Mouse (Mus musculus) hindbrain, embryonic 12.5 days (tissue): ENCODE measurements around the gene S1pr2. TPM values are rescaled to one million over a fixed set of nuclear protein-coding genes. Genes with fewer than 3 reads are reported as not detected.

Source experiments
- ATAC-seq: fragments of 200-750 bp; cut with Nextera tagmentation; 2 replicates; pipeline ENCODE4 v1.8.0; 2017; ENCODE audit warnings: moderate TSS enrichment; ENCODE audit not compliant: low FRiP score
- H3K27ac ChIP-seq: fragments of 300-500 bp; sonication (generic); 2 replicates; pipeline ENCODE4 v1.5.1; 2016; ENCODE audit warnings: mild to moderate bottlenecking
- H3K27me3 ChIP-seq: fragments of 300-500 bp; sonication (generic); 2 replicates; pipeline ENCODE4 v1.6.1; 2016; ENCODE audit warnings: mild to moderate bottlenecking
- H3K36me3 ChIP-seq: fragments of 300-500 bp; sonication (generic); 2 replicates; pipeline ENCODE4 v1.6.1; 2016; ENCODE audit warnings: mild to moderate bottlenecking
- H3K4me1 ChIP-seq: fragments of 300-500 bp; sonication (generic); 2 replicates; pipeline ENCODE4 v1.6.1; 2016
- H3K4me2 ChIP-seq: fragments of 300-500 bp; sonication (generic); replicated peaks from 2 replicates; pipeline ENCODE4 v1.6.1; 2016; ENCODE audit warnings: mild to moderate bottlenecking
- H3K4me3 ChIP-seq: fragments of 300-500 bp; sonication (generic); 2 replicates; pipeline ENCODE4 v1.5.1; 2016; ENCODE audit warnings: mild to moderate bottlenecking
- H3K9ac ChIP-seq: fragments of 300-500 bp; sonication (generic); 2 replicates; pipeline ENCODE4 v1.6.1; 2016; ENCODE audit warnings: mild to moderate bottlenecking, moderate library complexity
- H3K9me3 ChIP-seq: fragments of 300-500 bp; sonication (generic); replicated peaks from 2 replicates; pipeline ENCODE4 v1.6.1; 2016; ENCODE audit warnings: mild to moderate bottlenecking
- WGBS: fragments of 180-500 bp; shearing (Covaris S2); methylation state at CpG from one replicate; pipeline ENCODE4 v1.1.7; 2016; 5-methylcytosine and 5-hydroxymethylcytosine counted together
- polyA plus RNA-seq: library from polyadenylated mRNA; unstranded; fragments of >200 nt; fragmentation: Nextera tagmentation; extraction: Ambion mirVana; gene quantifications from 2 replicates; pipeline ENCODE4 v1.2.1, GENCODE M21; 2016

S1pr2 gene
- polyA plus RNA-seq, 1 experiment from 2014 or later, result 22.1 TPM

DNA sequence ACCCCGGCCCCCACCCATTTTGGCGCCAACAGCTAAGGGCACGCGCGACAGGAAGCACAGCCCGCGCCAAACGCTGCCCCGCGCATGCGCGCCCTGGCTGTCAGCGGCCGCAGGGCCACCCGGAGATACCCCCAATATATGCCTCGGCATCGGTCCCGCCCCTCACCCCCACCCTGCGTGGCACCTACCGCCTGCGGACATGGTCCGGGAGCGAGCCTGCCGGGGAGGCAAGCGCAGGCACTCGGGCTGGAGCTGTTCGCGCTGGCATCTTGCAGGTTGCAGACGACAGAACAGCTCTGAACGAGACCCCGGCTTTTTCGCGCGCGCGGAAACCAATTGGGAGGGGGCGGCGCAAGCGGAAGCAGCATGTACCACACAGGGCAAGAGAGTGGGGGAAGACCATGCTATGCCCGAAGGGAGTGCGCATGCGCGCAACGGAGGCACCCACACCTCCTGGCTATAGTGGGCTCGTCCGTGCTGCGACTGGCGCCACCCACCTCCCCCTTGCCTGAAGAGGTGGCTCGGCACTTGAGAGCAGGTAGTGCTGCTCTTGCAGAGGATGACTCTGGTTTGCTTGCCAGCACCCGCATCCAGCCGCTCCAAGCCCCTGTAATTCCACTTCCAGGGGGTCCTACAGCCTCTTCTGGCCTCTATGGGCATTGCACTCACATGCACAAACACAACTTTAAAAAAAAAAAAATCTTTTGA lies 23.9 kb downstream of the S1pr2 start:
- Histone ChIP-seq H3K27ac (peak overlapping the region; percentile 92), H3K9me3 (no peaks in the 10 kb centered on the region), H3K4me2 (peak overlapping the region; percentile 92), H3K27me3 (no peaks in the 10 kb centered on the region), H3K4me3 (peak overlapping the region; percentile 92), H3K36me3 (no peaks in the 10 kb centered on the region), H3K4me1 (peaks cover 17% of the 10 kb centered on the region), H3K9ac (peak overlapping the region; percentile 87)
- WGBS, result under 1% methylated on average over 51 of the region's 51 CpGs
- peak; percentile 95 for ATAC-seq

DNA sequence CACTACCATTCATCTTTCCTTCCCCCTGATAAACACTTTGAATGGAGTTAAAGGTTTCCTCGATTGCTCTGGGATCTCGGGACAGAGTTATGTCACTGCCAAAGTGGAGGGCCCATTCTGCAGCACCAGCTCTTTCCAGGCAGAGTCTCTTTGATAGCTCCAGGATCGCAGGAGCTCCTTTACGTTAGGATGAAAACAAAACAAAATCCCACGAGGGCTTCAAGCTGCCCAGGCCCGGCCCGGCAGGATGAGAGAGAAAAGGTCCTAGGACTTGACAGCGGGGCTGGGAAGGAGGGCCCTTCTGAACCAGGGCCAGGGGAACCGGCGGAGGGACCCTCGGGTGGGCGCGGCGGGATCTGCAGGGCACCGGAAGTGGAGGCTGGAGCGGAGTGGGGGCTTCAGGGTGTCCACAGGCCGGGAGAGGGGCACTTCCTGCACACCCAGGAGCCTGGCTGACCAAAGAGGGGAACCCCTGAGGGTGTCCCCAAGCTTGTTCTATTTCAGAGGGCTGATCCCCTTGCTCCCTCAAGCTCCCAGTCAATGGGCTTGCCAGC lies 24.5 kb downstream of the S1pr2 start:
- Histone ChIP-seq H3K27ac (peak overlapping the region; percentile 92), H3K4me2 (peak overlapping the region; percentile 92), H3K4me3 (peak overlapping the region; percentile 92), H3K9ac (peak overlapping the region; percentile 87), H3K36me3 (no peaks in the 10 kb centered on the region), H3K27me3 (no peaks in the 10 kb centered on the region), H3K4me1 (peaks cover 17% of the 10 kb centered on the region), H3K9me3 (no peaks in the 10 kb centered on the region)
- under 1% methylated on average over 17 of the region's 17 CpGs for WGBS
- peak; percentile 85 for ATAC-seq

- no peak overlapping the region for H3K27ac ChIP-seq
- H3K36me3 ChIP-seq, result no peaks in the 10 kb centered on the region
- no peaks in the 10 kb centered on the region for H3K9me3 ChIP-seq
- H3K4me3 ChIP-seq, result peak overlapping the region; percentile 92
- H3K4me1 ChIP-seq, result peaks cover 17% of the 10 kb centered on the region
- ATAC-seq, result no peak
- no peaks in the 10 kb centered on the region for H3K27me3 ChIP-seq
- peak overlapping the region; percentile 87 for H3K9ac ChIP-seq
- peak overlapping the region; percentile 92 for H3K4me2 ChIP-seq
- 23% methylated on average over 14 of the region's 14 CpGs for WGBS
These were observed 25.1 kb downstream of the S1pr2 start for GRCm38 (mm10) chr9:20951441-20951840.

DNA sequence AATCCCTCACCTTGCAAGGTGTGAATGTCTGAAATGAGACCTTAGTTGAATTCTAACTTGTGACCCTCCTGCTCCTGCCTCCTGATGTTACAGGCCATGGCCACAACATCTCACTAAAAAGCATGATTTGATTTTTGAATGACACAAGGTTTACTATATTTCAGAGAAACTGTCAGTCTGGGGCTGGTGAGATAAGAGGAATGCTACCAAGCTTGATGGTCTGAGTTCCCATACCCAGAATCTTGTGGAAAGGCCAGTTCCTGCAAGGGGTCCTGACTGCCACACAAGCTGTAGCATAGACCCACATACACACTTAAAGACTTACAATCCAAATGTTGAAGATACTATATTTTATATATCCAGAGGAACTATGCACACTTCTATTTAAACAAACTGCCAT lies 26.2 kb downstream of the S1pr2 start:
- Histone ChIP-seq H3K4me3 (no peak overlapping the region), H3K27me3 (no peaks in the 10 kb centered on the region), H3K27ac (no peak overlapping the region), H3K4me1 (peaks cover 17% of the 10 kb centered on the region), H3K36me3 (no peaks in the 10 kb centered on the region), H3K9ac (0 out of 2 replicates have a peak overlapping the region, but pooled peaks have one; percentile 23), H3K9me3 (no peaks in the 10 kb centered on the region), H3K4me2 (no peak overlapping the region)
- ATAC-seq, result no peak

- H3K9me3 ChIP-seq, result no peaks in the 10 kb centered on the region
- no peak overlapping the region for H3K4me3 ChIP-seq
- no peak for ATAC-seq
- no peak overlapping the region for H3K27ac ChIP-seq
- no peaks in the 10 kb centered on the region for H3K27me3 ChIP-seq
- 87% methylated on average over 16 of the region's 16 CpGs for WGBS
- peaks cover 30% of the 10 kb centered on the region for H3K4me1 ChIP-seq
- no peak overlapping the region for H3K9ac ChIP-seq
- H3K36me3 ChIP-seq, result peaks cover 11% of the 10 kb centered on the region
- H3K4me2 ChIP-seq, result no peak overlapping the region
These were observed 30.3 kb downstream of the S1pr2 start for GRCm38 (mm10) chr9:20946066-20946880.

DNA sequence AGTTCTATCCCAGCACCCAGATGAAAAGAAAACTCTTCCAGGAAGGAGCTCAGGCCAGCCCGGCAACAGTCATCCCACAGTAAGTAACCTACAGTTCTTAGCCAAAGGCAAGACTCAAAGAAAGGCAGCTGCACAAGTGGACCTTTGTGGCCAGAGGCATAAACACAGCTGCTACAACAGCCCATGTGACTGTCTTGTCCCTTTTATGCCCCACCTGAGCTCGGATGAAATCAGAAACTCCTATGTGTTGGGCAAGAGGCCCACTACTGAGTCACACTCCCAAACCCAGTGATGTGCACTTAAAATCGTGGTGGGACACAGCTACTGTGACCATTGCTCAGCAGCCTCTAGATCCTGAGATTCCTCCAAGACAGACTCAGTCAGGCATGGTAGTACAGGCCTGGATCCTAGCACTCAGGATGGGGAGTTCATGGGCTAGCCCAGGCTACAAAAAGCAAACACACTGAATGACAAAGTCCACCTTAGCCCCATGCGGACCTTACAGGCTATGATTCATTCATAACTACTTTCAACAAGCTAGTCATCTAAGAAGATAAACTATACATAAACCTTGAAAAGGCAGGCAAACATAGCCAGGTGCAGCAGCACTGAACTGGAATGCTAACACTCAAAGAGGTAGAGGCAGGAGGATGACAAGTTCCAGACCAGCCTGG lies 31.7 kb downstream of the S1pr2 start:
- Histone ChIP-seq H3K4me2 (no peak overlapping the region), H3K4me3 (no peak overlapping the region), H3K4me1 (peaks cover 21% of the 10 kb centered on the region), H3K36me3 (peaks cover 25% of the 10 kb centered on the region), H3K9me3 (no peaks in the 10 kb centered on the region), H3K9ac (no peak overlapping the region; the same call in 1 of the 2 replicates), H3K27me3 (no peaks in the 10 kb centered on the region), H3K27ac (no peak overlapping the region)
- no peak for ATAC-seq
- WGBS, result 72% methylated on average over 4 of the region's 4 CpGs

DNA sequence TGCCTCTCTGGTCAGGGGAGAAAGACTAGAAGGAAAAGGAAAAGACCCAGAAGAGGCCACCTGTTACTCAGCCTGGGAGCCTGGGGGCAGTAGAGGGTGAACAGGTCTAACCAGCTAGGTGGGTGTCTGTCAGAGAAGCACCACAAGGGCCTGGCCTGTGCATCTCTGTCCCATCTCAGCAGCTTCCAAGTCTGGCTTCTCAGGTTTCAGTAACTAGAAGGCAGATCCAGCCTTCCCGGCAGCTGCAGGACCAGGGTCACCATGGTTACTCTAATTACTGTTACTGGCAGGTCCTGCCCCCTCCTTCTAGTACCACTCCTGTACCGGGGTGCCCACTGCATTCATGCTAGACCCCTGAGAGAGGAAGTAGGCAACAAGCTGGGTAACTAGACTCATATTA lies 32.7 kb downstream of the S1pr2 start:
- Histone ChIP-seq H3K36me3 (peaks cover 35% of the 10 kb centered on the region), H3K27ac (no peak overlapping the region)

GRCm38 (mm10) chr9:20943396-20943795 lies 33.2 kb downstream of the S1pr2 start:
- WGBS, result 93% methylated on average over 7 of the region's 7 CpGs
- Histone ChIP-seq H3K4me2 (no peak overlapping the region), H3K36me3 (peaks cover 40% of the 10 kb centered on the region), H3K9ac (no peak overlapping the region), H3K4me3 (no peak overlapping the region), H3K9me3 (no peaks in the 10 kb centered on the region), H3K4me1 (peaks cover 19% of the 10 kb centered on the region), H3K27me3 (no peaks in the 10 kb centered on the region), H3K27ac (no peak overlapping the region)
- no peak for ATAC-seq

More for the DNA sequence above, 32.7 kb downstream of the S1pr2 start:
- H3K9ac ChIP-seq, result no peak overlapping the region
- peaks cover 19% of the 10 kb centered on the region for H3K4me1 ChIP-seq
- H3K9me3 ChIP-seq, result no peaks in the 10 kb centered on the region
- no peak for ATAC-seq
- H3K27me3 ChIP-seq, result no peaks in the 10 kb centered on the region
- 9% methylated on average over 2 of the region's 2 CpGs for WGBS
- H3K4me2 ChIP-seq, result no peak overlapping the region
- H3K4me3 ChIP-seq, result no peak overlapping the region

DNA sequence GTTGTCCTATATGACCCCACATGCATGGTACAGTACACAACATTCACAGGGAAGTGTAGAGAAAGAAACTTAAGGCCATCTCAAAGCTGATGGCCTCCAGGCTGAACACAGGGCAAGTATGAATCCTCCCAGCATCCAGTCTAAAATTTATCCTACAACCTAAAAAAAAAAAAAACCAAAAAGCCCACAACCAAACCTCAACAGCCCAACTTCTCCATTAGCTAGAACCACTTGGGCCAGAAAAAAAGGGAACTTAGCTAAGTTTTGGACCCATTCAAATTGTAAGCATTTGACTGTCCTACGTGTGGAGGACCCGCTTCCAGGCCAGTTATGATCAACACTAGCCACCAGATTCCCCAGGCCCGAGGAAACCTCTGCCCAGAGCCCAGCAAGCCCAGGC lies 53.3 kb downstream of the S1pr2 start:
- Histone ChIP-seq H3K9ac (no peak overlapping the region), H3K4me2 (no peak overlapping the region), H3K27me3 (no peaks in the 10 kb centered on the region), H3K9me3 (no peaks in the 10 kb centered on the region), H3K36me3 (peaks cover 96% of the 10 kb centered on the region), H3K27ac (no peak overlapping the region), H3K4me3 (no peak overlapping the region), H3K4me1 (no peaks in the 10 kb centered on the region)
- WGBS, result 95% methylated on average over 3 of the region's 3 CpGs
- no peak for ATAC-seq

GRCm38 (mm10) chr9:20916160-20916559 lies 60.4 kb downstream of the S1pr2 start:
- Histone ChIP-seq H3K9me3 (no peaks in the 10 kb centered on the region), H3K4me1 (no peaks in the 10 kb centered on the region), H3K9ac (no peak overlapping the region), H3K27me3 (no peaks in the 10 kb centered on the region), H3K36me3 (peaks cover 99% of the 10 kb centered on the region), H3K4me3 (no peak overlapping the region), H3K4me2 (no peak overlapping the region), H3K27ac (no peak overlapping the region)
- 87% methylated on average over 4 of the region's 4 CpGs for WGBS
- ATAC-seq, result no peak
